Mouse (Mus musculus) heart, embryonic 15.5 days (tissue): ENCODE results near the gene Tmod1. TPM values are rescaled to one million over a fixed set of nuclear protein-coding genes. Genes with fewer than 3 reads are reported as not detected.

ENCODE experiments used
- ATAC-seq: fragments of 200-750 bp; cut with Nextera tagmentation; replicated peaks from 2 replicates; pipeline ENCODE4 v1.8.0; 2017; ENCODE audit warnings: low read depth, moderate TSS enrichment; ENCODE audit not compliant: insufficient number of reproducible peaks, insufficient read depth, low FRiP score
- H3K27ac ChIP-seq: fragments of 300-500 bp; sonication (generic); 2 replicates; pipeline ENCODE4 v1.5.1; 2015; ENCODE audit warnings: mild to moderate bottlenecking, inconsistent platforms
- H3K27me3 ChIP-seq: fragments of 300-500 bp; sonication (generic); 2 replicates; pipeline ENCODE4 v1.6.1; 2015; ENCODE audit warnings: inconsistent platforms
- H3K36me3 ChIP-seq: fragments of 300-500 bp; sonication (generic); 2 replicates; pipeline ENCODE4 v1.6.1; 2015; ENCODE audit warnings: mild to moderate bottlenecking, inconsistent platforms
- H3K4me1 ChIP-seq: fragments of 300-500 bp; sonication (generic); replicated peaks from 2 replicates; pipeline ENCODE4 v1.6.1; 2015; ENCODE audit warnings: inconsistent platforms
- H3K4me2 ChIP-seq: fragments of 300-500 bp; sonication (generic); 2 replicates; pipeline ENCODE4 v1.6.1; 2015; ENCODE audit warnings: inconsistent platforms, mild to moderate bottlenecking, moderate library complexity
- H3K4me3 ChIP-seq: fragments of 300-500 bp; sonication (generic); 2 replicates; pipeline ENCODE4 v1.5.1; 2015; ENCODE audit warnings: mild to moderate bottlenecking, inconsistent platforms
- H3K9ac ChIP-seq: fragments of 300-500 bp; sonication (generic); 2 replicates; pipeline ENCODE4 v1.6.1; 2015; ENCODE audit warnings: mild to moderate bottlenecking, inconsistent platforms
- H3K9me3 ChIP-seq: fragments of 300-500 bp; sonication (generic); replicated peaks from 2 replicates; pipeline ENCODE4 v1.6.1; 2016; ENCODE audit warnings: inconsistent platforms
- WGBS: fragments of 180-500 bp; shearing (Covaris S2); methylation state at CpG from one replicate; pipeline ENCODE4 v1.1.7; 2015; ENCODE audit warnings: mixed read lengths; 5-methylcytosine and 5-hydroxymethylcytosine counted together
- polyA plus RNA-seq: library from polyadenylated mRNA; unstranded; fragments of >200 nt; fragmentation: Nextera tagmentation; extraction: Ambion mirVana; gene quantifications from 2 replicates; pipeline ENCODE4 v1.2.1, GENCODE M21; 2015

Tmod1 gene
- polyA plus RNA-seq: 170 and 195 TPM in 2 replicates

GRCm38 (mm10) chr4:46038892-46039751, at the start of gene Tmod1:
Tmod1 (plus strand) TSS chr4:46038935.
- peak; percentile 75 for ATAC-seq
- Histone ChIP-seq H3K4me1 (peaks cover 52% of the 10 kb centered on the region), H3K9me3 (no peaks in the 10 kb centered on the region)

GRCm38 (mm10) chr4:45990427-45991135, 48.2 kb upstream of the Tmod1 start:
- H3K4me3 ChIP-seq: no peak overlapping the region
- WGBS: 42% methylated on average over 6 of the region's 6 CpGs
- no peaks in the 10 kb centered on the region for H3K9me3 ChIP-seq
- no peak overlapping the region for H3K4me2 ChIP-seq
- no peak overlapping the region for H3K9ac ChIP-seq
- ATAC-seq: no peak
- no peaks in the 10 kb centered on the region for H3K27me3 ChIP-seq
- peaks cover 11% of the 10 kb centered on the region; the same call in 1 of the 2 replicates for H3K36me3 ChIP-seq
- H3K27ac ChIP-seq: peak overlapping the region; percentile 2; the same call in 1 of the 2 replicates
- H3K4me1 ChIP-seq: peaks cover 6% of the 10 kb centered on the region

More at GRCm38 (mm10) chr4:46038892-46039751, at the start of gene Tmod1:
- Histone ChIP-seq H3K36me3 (no peaks in the 10 kb centered on the region), H3K4me2 (peak within 1 kb of the TSS; percentile 92), H3K4me3 (peak within 1 kb of the TSS; percentile 80), H3K27me3 (peaks cover 19% of the 10 kb centered on the region; the same call in 1 of the 2 replicates), H3K27ac (peak within 1 kb of the TSS; percentile 97), H3K9ac (peak within 1 kb of the TSS; percentile 85)
- under 1% methylated on average over 72 of the region's 72 CpGs for WGBS

- ATAC-seq: no peak
- H3K27ac ChIP-seq: no peak overlapping the region
- no peaks in the 10 kb centered on the region for H3K27me3 ChIP-seq
- no peaks in the 10 kb centered on the region for H3K4me1 ChIP-seq
- H3K4me3 ChIP-seq: no peak overlapping the region
- 78% methylated on average over 4 of the region's 4 CpGs for WGBS
- H3K9me3 ChIP-seq: no peaks in the 10 kb centered on the region
- H3K9ac ChIP-seq: no peak overlapping the region
- H3K4me2 ChIP-seq: no peak overlapping the region
- H3K36me3 ChIP-seq: 0 out of 2 replicates have a peak, but pooled peaks cover 5% of the 10 kb centered on the region
Observed at GRCm38 (mm10) chr4:45998536-45998935, 40.2 kb upstream of the Tmod1 start.

GRCm38 (mm10) chr4:46008142-46008793, 30.5 kb upstream of the Tmod1 start:
- H3K4me2 ChIP-seq: no peak overlapping the region
- WGBS: 74% methylated on average over 5 of the region's 5 CpGs
- H3K27me3 ChIP-seq: no peaks in the 10 kb centered on the region
- H3K9me3 ChIP-seq: no peaks in the 10 kb centered on the region
- peak; percentile 35; the same call in 1 of the 2 replicates for ATAC-seq
- H3K9ac ChIP-seq: no peak overlapping the region
- no peak overlapping the region for H3K4me3 ChIP-seq
- H3K36me3 ChIP-seq: peaks cover 9% of the 10 kb centered on the region
- 0 out of 2 replicates have a peak, but pooled peaks cover 4% of the 10 kb centered on the region for H3K4me1 ChIP-seq
- H3K27ac ChIP-seq: peak overlapping the region; percentile 55

- no peak overlapping the region for H3K27ac ChIP-seq
- H3K27me3 ChIP-seq: no peaks in the 10 kb centered on the region
- no peak overlapping the region for H3K9ac ChIP-seq
- H3K36me3 ChIP-seq: peaks cover 16% of the 10 kb centered on the region
- H3K4me3 ChIP-seq: no peak overlapping the region
- no peak for ATAC-seq
- 0 out of 2 replicates have a peak, but pooled peaks cover 4% of the 10 kb centered on the region for H3K4me1 ChIP-seq
- H3K4me2 ChIP-seq: no peak overlapping the region
- H3K9me3 ChIP-seq: no peaks in the 10 kb centered on the region
- WGBS: 83% methylated on average over 2 of the region's 2 CpGs
Observed at GRCm38 (mm10) chr4:46011698-46012097, 27.0 kb upstream of the Tmod1 start.

- no peak for ATAC-seq
- Histone ChIP-seq H3K4me2 (no peak overlapping the region), H3K9me3 (no peaks in the 10 kb centered on the region), H3K9ac (no peak overlapping the region), H3K4me3 (no peak overlapping the region), H3K4me1 (no peaks in the 10 kb centered on the region), H3K27me3 (no peaks in the 10 kb centered on the region), H3K36me3 (peaks cover 23% of the 10 kb centered on the region), H3K27ac (no peak overlapping the region)
- 88% methylated on average over 1 of the region's 1 CpGs for WGBS
Observed at GRCm38 (mm10) chr4:46015605-46016004, 23.1 kb upstream of the Tmod1 start.

- peaks cover 5% of the 10 kb centered on the region; the same call in 1 of the 2 replicates for H3K36me3 ChIP-seq
- no peaks in the 10 kb centered on the region for H3K27me3 ChIP-seq
- H3K27ac ChIP-seq: no peak overlapping the region
- H3K9me3 ChIP-seq: no peaks in the 10 kb centered on the region
- no peak overlapping the region for H3K4me3 ChIP-seq
- ATAC-seq: peak; percentile 43; the same call in 1 of the 2 replicates
- WGBS: 34% methylated on average over 3 of the region's 3 CpGs
- peaks cover 4% of the 10 kb centered on the region for H3K4me1 ChIP-seq
- no peak overlapping the region for H3K9ac ChIP-seq
- no peak overlapping the region for H3K4me2 ChIP-seq
Observed at GRCm38 (mm10) chr4:46023021-46023481, 15.7 kb upstream of the Tmod1 start.

- Histone ChIP-seq H3K27me3 (no peaks in the 10 kb centered on the region), H3K9me3 (no peaks in the 10 kb centered on the region), H3K36me3 (no peaks in the 10 kb centered on the region), H3K9ac (no peak overlapping the region), H3K4me2 (no peak overlapping the region), H3K27ac (no peak overlapping the region), H3K4me3 (no peak overlapping the region), H3K4me1 (peaks cover 4% of the 10 kb centered on the region)
- 39% methylated on average over 7 of the region's 7 CpGs for WGBS
- no peak for ATAC-seq
Observed at GRCm38 (mm10) chr4:46025893-46026292, 12.8 kb upstream of the Tmod1 start.

- H3K4me2 ChIP-seq: no peak overlapping the region
- no peak overlapping the region for H3K9ac ChIP-seq
- peaks cover 14% of the 10 kb centered on the region for H3K4me1 ChIP-seq
- no peaks in the 10 kb centered on the region for H3K36me3 ChIP-seq
- H3K9me3 ChIP-seq: no peaks in the 10 kb centered on the region
- H3K27me3 ChIP-seq: no peaks in the 10 kb centered on the region
- 62% methylated on average over 6 of the region's 6 CpGs for WGBS
- ATAC-seq: no peak
- H3K4me3 ChIP-seq: no peak overlapping the region
- peak overlapping the region; percentile 9; the same call in 1 of the 2 replicates for H3K27ac ChIP-seq
Observed at GRCm38 (mm10) chr4:46028224-46028623, 10.5 kb upstream of the Tmod1 start.

- Histone ChIP-seq H3K9ac (no peak overlapping the region), H3K4me1 (peaks cover 18% of the 10 kb centered on the region), H3K36me3 (no peaks in the 10 kb centered on the region), H3K4me2 (no peak overlapping the region), H3K9me3 (no peaks in the 10 kb centered on the region), H3K4me3 (no peak overlapping the region), H3K27me3 (no peaks in the 10 kb centered on the region), H3K27ac (peak overlapping the region; percentile 9; the same call in 1 of the 2 replicates)
- WGBS: 78% methylated on average over 4 of the region's 4 CpGs
- ATAC-seq: no peak
Observed at GRCm38 (mm10) chr4:46028781-46029180, 10.0 kb upstream of the Tmod1 start.

GRCm38 (mm10) chr4:46029552-46029951, 9.2 kb upstream of the Tmod1 start:
- Histone ChIP-seq H3K4me3 (no peak overlapping the region), H3K4me1 (peaks cover 21% of the 10 kb centered on the region), H3K27ac (no peak overlapping the region), H3K4me2 (no peak overlapping the region), H3K27me3 (no peaks in the 10 kb centered on the region), H3K9me3 (no peaks in the 10 kb centered on the region), H3K36me3 (no peaks in the 10 kb centered on the region), H3K9ac (no peak overlapping the region)
- no peak for ATAC-seq
- 37% methylated on average over 9 of the region's 9 CpGs for WGBS
